Mouse (Mus musculus) embryonic fibroblast, embryonic 13.5 days (primary cell): ENCODE measurements at regions not wholly inside any gene's neighbourhood (a gene's known extent, or its start where the extent isn't known, plus 50 kb on each side); places are given as distances from the start of the nearest gene placed in this dataset.

Experiments used
- CTCF ChIP-seq: IDR thresholded peaks from 2 replicates; pipeline ENCODE4 v1.5.1; 2011; ENCODE audit warnings: mild to moderate bottlenecking, control low read depth, low read length, moderate library complexity, borderline replicate concordance; ENCODE audit not compliant: insufficient read depth
- POLR2A ChIP-seq: IDR thresholded peaks from 2 replicates; pipeline ENCODE4 v1.6.1; 2011; ENCODE audit warnings: low read depth, mild to moderate bottlenecking, control low read depth, low read length, moderate library complexity

GRCm38 (mm10) chr5:75432885-75433284, 141.8 kb upstream of the Kit start:
- no peak for TF ChIP-seq POLR2A
- no peak for TF ChIP-seq CTCF
